Mouse (Mus musculus) embryonic stem cell, embryonic (primary cell): Measurements from ENCODE around the gene Map3k5.

ENCODE experiments used
- CTCF ChIA-PET, 4 experiments: fragments of 300-600 bp in 2 of 4; fragments of 350-600 bp in 2 of 4; sonication (Branson Sonifier 250); formaldehyde crosslinking; loops; one replicate each; lab custom pipeline; 2022; ENCODE audit warnings: inconsistent platforms in 2 of 4; lab: Charles Lee
- POLR2A ChIA-PET, 4 experiments: fragments of 300-600 bp in 2 of 4; fragments of 350-600 bp in 2 of 4; sonication (Branson Sonifier 250); formaldehyde crosslinking; loops; one replicate each; lab custom pipeline; 2022; ENCODE audit warnings: antibody characterized with exemption in 4 of 4, inconsistent platforms in 1 of 4; lab: Charles Lee

Gene Map3k5

GRCm38 (mm10) chr10:20141376-20141775, 207.1 kb downstream of the Map3k5 start:
- ChIA-PET CTCF (interaction anchor here in 3 of 4 experiments (0.6 to 1.2 kb wide), 5 partner anchors 8 to 465 kb away, joined by 3 to 5 read pairs (median 3); no protein-coding TSS in a partner anchor), POLR2A (interaction anchor here (0.6 to 2.2 kb wide), 13 partner anchors 8 to 170 kb away, joined by 3 to 8 read pairs (median 3); partner anchors contain the start of gene Map7 (in 1 of the 4))

GRCm38 (mm10) chr10:20148130-20148772, 214.0 kb downstream of the Map3k5 start, which contains the start of gene Map7:
Gene Map7, plus strand, starts transcription at chr10:20148471.
- ChIA-PET CTCF (interaction anchor here (0.6 to 2.7 kb wide), 37 partner anchors 7 to 906 kb away, joined by 3 to 14 read pairs (median 3); partner anchors contain the start of genes Il20ra (in 1 of the 4) and Map3k5 (in 1 of the 4)), POLR2A (interaction anchor here (0.6 to 3.7 kb wide), 48 partner anchors 8 to 960 kb away, joined by 3 to 42 read pairs (median 5); partner anchors contain the start of genes Bclaf1 (in 3 of the 4) and Mtfr2 (in 2 of the 4))

- ChIA-PET CTCF (interaction anchor here (0.6 to 2.7 kb wide), 41 partner anchors 8 to 906 kb away, joined by 3 to 14 read pairs (median 3); partner anchors contain the start of genes Il20ra (in 1 of the 4) and Map3k5 (in 1 of the 4)), POLR2A (interaction anchor here (0.6 to 3.7 kb wide), 48 partner anchors 8 to 960 kb away, joined by 3 to 42 read pairs (median 4); partner anchors contain the start of genes Bclaf1 (in 3 of the 4) and Mtfr2 (in 2 of the 4))
Observed at GRCm38 (mm10) chr10:20148773-20149120, 214.5 kb downstream of the Map3k5 start.

- POLR2A ChIA-PET = interaction anchor here (0.5 to 3.7 kb wide), 41 partner anchors 9 to 961 kb away, joined by 3 to 42 read pairs (median 5); partner anchors contain the start of genes Bclaf1 (in 2 of the 4), Ifngr1 (in 1 of the 4) and Mtfr2 (in 1 of the 4)
- CTCF ChIA-PET = interaction anchor here (0.6 to 2.7 kb wide), 31 partner anchors 8 to 441 kb away, joined by 3 to 14 read pairs (median 4); partner anchors contain the start of gene Il20ra (in 1 of the 4)
Observed at GRCm38 (mm10) chr10:20149121-20149834, 215.0 kb downstream of the Map3k5 start.

GRCm38 (mm10) chr10:20149835-20150355, 215.6 kb downstream of the Map3k5 start:
- CTCF ChIA-PET = interaction anchor here in 3 of 4 experiments (1.0 to 2.7 kb wide), 11 partner anchors 8 to 146 kb away, joined by 3 to 14 read pairs (median 5); no protein-coding TSS in a partner anchor

GRCm38 (mm10) chr10:20152131-20152530, 217.9 kb downstream of the Map3k5 start:
- CTCF ChIA-PET = no interaction called here
- POLR2A ChIA-PET = interaction anchor here in 2 of 4 experiments (1.1 to 6.8 kb wide), 8 partner anchors 14 to 160 kb away, joined by 3 to 41 read pairs (median 4); partner anchors contain the start of gene Bclaf1 (in 1 of the 2)

More at GRCm38 (mm10) chr10:20149835-20150355, 215.6 kb downstream of the Map3k5 start:
- POLR2A ChIA-PET = interaction anchor here (0.6 to 3.7 kb wide), 25 partner anchors 9 to 952 kb away, joined by 3 to 42 read pairs (median 5); partner anchors contain the start of genes Bclaf1 (in 2 of the 4) and Ifngr1 (in 1 of the 4)

GRCm38 (mm10) chr10:20153507-20153906, 219.2 kb downstream of the Map3k5 start:
- ChIA-PET CTCF (interaction anchor here in 3 of 4 experiments (0.7 to 2.2 kb wide), 11 partner anchors 12 to 220 kb away, joined by 3 to 11 read pairs (median 4); partner anchors contain the start of gene Map3k5 (in 1 of the 3)), POLR2A (interaction anchor here (0.6 to 6.8 kb wide), 33 partner anchors 12 to 1742 kb away, joined by 3 to 41 read pairs (median 4); partner anchors contain the start of genes Bclaf1 (in 2 of the 4) and Ifngr1 (in 1 of the 4))

GRCm38 (mm10) chr10:20155401-20155800, 221.1 kb downstream of the Map3k5 start:
- ChIA-PET CTCF (interaction anchor here in 1 of 4 experiments (0.5 to 1.7 kb wide), 2 partner anchors 15 to 87 kb away, joined by 3 to 5 read pairs; no protein-coding TSS in a partner anchor), POLR2A (interaction anchor here in 3 of 4 experiments (0.8 to 6.8 kb wide), 8 partner anchors 11 to 246 kb away, joined by 3 to 41 read pairs (median 3); partner anchors contain the start of gene Map3k5 (in 1 of the 3))

- POLR2A ChIA-PET = interaction anchor here in 3 of 4 experiments (0.7 to 6.8 kb wide), 18 partner anchors 7 to 133 kb away, joined by 3 to 42 read pairs (median 4); partner anchors contain the start of gene Map7 (in 2 of the 3)
Observed at GRCm38 (mm10) chr10:20157021-20157726, 222.9 kb downstream of the Map3k5 start.

GRCm38 (mm10) chr10:20158756-20159155, 224.5 kb downstream of the Map3k5 start:
- CTCF ChIA-PET = interaction anchor here in 2 of 4 experiments (1.3 to 2.3 kb wide), 3 partner anchors 10 to 12 kb away, joined by 3 to 11 read pairs (median 7); partner anchors contain the start of gene Map7 (in 1 of the 2)

More at GRCm38 (mm10) chr10:20157021-20157726, 222.9 kb downstream of the Map3k5 start:
- CTCF ChIA-PET = interaction anchor here (0.6 to 1.7 kb wide), 8 partner anchors 7 to 139 kb away, joined by 3 to 7 read pairs (median 4); partner anchors contain the start of gene Map7 (in 2 of the 4)

GRCm38 (mm10) chr10:20159308-20159707, 225.0 kb downstream of the Map3k5 start:
- ChIA-PET POLR2A (interaction anchor here in 3 of 4 experiments (1.4 to 6.3 kb wide), 6 partner anchors 8 to 153 kb away, joined by 3 to 42 read pairs (median 8); partner anchors contain the start of genes Map7 (in 2 of the 3) and Bclaf1 (in 1 of the 3)), CTCF (interaction anchor here in 1 of 4 experiments (1.3 to 2.3 kb wide), 2 partner anchors 10 to 11 kb away, joined by 3 to 11 read pairs; partner anchors contain the start of gene Map7)

More at GRCm38 (mm10) chr10:20158756-20159155, 224.5 kb downstream of the Map3k5 start:
- POLR2A ChIA-PET = interaction anchor here in 3 of 4 experiments (1.4 to 6.3 kb wide), 6 partner anchors 8 to 154 kb away, joined by 3 to 42 read pairs (median 8); partner anchors contain the start of genes Map7 (in 2 of the 3) and Bclaf1 (in 1 of the 3)

- POLR2A ChIA-PET = interaction anchor here in 3 of 4 experiments (0.6 to 6.3 kb wide), 8 partner anchors 11 to 152 kb away, joined by 3 to 42 read pairs (median 6); partner anchors contain the start of genes Bclaf1 (in 2 of the 3) and Map7 (in 2 of the 3)
Observed at GRCm38 (mm10) chr10:20160914-20161313, 226.6 kb downstream of the Map3k5 start.

GRCm38 (mm10) chr10:20164810-20165209, 230.5 kb downstream of the Map3k5 start:
- CTCF ChIA-PET = interaction anchor here in 1 of 4 experiments (1.5 kb wide), 1 partner anchor 11 kb away, joined by 4 read pairs; no protein-coding TSS in a partner anchor
- POLR2A ChIA-PET = interaction anchor here in 2 of 4 experiments (0.9 to 3.5 kb wide), 6 partner anchors 11 to 148 kb away, joined by 3 to 41 read pairs (median 6); partner anchors contain the start of genes Bclaf1 (in 1 of the 2) and Map7 (in 1 of the 2)

More at GRCm38 (mm10) chr10:20160914-20161313, 226.6 kb downstream of the Map3k5 start:
- CTCF ChIA-PET = interaction anchor here in 2 of 4 experiments (0.6 to 2.3 kb wide), 5 partner anchors 10 to 1274 kb away, joined by 3 to 11 read pairs (median 4); partner anchors contain the start of gene Map7 (in 2 of the 2)

GRCm38 (mm10) chr10:20166797-20167196, 232.5 kb downstream of the Map3k5 start:
- ChIA-PET POLR2A (interaction anchor here (0.5 to 3.5 kb wide), 23 partner anchors 8 to 786 kb away, joined by 3 to 41 read pairs (median 3); partner anchors contain the start of gene Bclaf1 (in 2 of the 4)), CTCF (interaction anchor here in 2 of 4 experiments (1.3 to 1.7 kb wide), 2 partner anchors 18 kb away, joined by 7 read pairs; partner anchors contain the start of gene Map7 (in 2 of the 2))

- CTCF ChIA-PET = interaction anchor here in 2 of 4 experiments (1.3 to 1.7 kb wide), 2 partner anchors 18 to 19 kb away, joined by 7 read pairs; partner anchors contain the start of gene Map7 (in 2 of the 2)
- POLR2A ChIA-PET = interaction anchor here (0.6 to 3.5 kb wide), 21 partner anchors 8 to 145 kb away, joined by 3 to 41 read pairs (median 3); partner anchors contain the start of genes Bclaf1 (in 2 of the 4) and Map7 (in 1 of the 4)
Observed at GRCm38 (mm10) chr10:20167467-20167866, 233.2 kb downstream of the Map3k5 start.
